Mouse (Mus musculus): ENCODE data around the gene Olfr1375. TPM values are rescaled to one million over a fixed set of nuclear protein-coding genes. Genes with fewer than 3 reads are reported as not detected.

The Olfr1375 gene
- total RNA-seq, 4 experiments from 2014 or later = not detected

Other genes starting within 250 kb of the Olfr1375 start
- gene Zfp354c, start 220.4 kb upstream of the Olfr1375 start, total RNA-seq (2022) = 10 to 100 TPM; 40.4 to 57.6 (median 45.3) TPM
- 1 to 10 TPM; 3.0 to 3.5 (median 3.2) TPM for gene Zfp879, start 206.6 kb upstream of the Olfr1375 start, total RNA-seq (2022)
- gene Grm6, start 197.4 kb upstream of the Olfr1375 start, total RNA-seq (2022) = not detected
- gene Zfp454, start 160.5 kb upstream of the Olfr1375 start, total RNA-seq (2022) = 1 to 10 TPM; 5.2 to 8.0 (median 5.9) TPM
- 10 to 100 TPM; 24.2 to 28.2 (median 25.6) TPM for gene Zfp2, start 131.9 kb upstream of the Olfr1375 start, total RNA-seq (2022)
- 1 to 10 TPM; 6.1 to 7.0 (median 6.4) TPM for gene Zfp354b, start 116.5 kb upstream of the Olfr1375 start, total RNA-seq (2022)
- gene 4933414I15Rik, start 104.3 kb upstream of the Olfr1375 start, total RNA-seq (2022) = not detected
- not detected for gene Prop1, start 94.3 kb upstream of the Olfr1375 start, total RNA-seq (2022)
- gene Olfr1378, start 81.6 kb upstream of the Olfr1375 start, total RNA-seq (2022) = not detected
- gene Olfr1377, start 66.1 kb upstream of the Olfr1375 start, total RNA-seq (2022) = not detected
- gene Olfr51, start 44.5 kb upstream of the Olfr1375 start, total RNA-seq (2022) = not detected
- gene Olfr54, start 33.9 kb upstream of the Olfr1375 start, total RNA-seq (2022) = not detected
- 1 to 10 TPM; 9.1 to 9.7 (median 9.2) TPM for gene Zfp354a, start 11.1 kb downstream of the Olfr1375 start, total RNA-seq (2022)
- gene Gm12569, start 172.4 kb downstream of the Olfr1375 start, total RNA-seq (2022) = not detected
- 100 to 1,000 TPM in 2 of 4 experiments, 10 to 100 TPM in 2; 92.1 to 119 (median 102) TPM for gene Clk4, start 213.6 kb downstream of the Olfr1375 start, total RNA-seq (2022)
- gene BC049762, start 214.9 kb downstream of the Olfr1375 start, total RNA-seq (2022) = not detected
- 10 to 100 TPM in 1 of 4 experiments, 1 to 10 TPM in 3; 8.0 to 11.0 (median 9.0) TPM for gene Col23a1, start 241.8 kb downstream of the Olfr1375 start, total RNA-seq (2022)

Measured in left cerebral cortex, adult 8-10 months (tissue).